Mouse (Mus musculus) liver, adult (tissue): ENCODE measurements around the gene Best1.

Experiments
- GATA4 ChIP-seq: IDR thresholded peaks from 2 replicates; pipeline ENCODE4 v1.6.1; 2014; ENCODE audit warnings: mild to moderate bottlenecking, low read length; ENCODE audit not compliant: insufficient replicate concordance

The Best1 gene

DNA sequence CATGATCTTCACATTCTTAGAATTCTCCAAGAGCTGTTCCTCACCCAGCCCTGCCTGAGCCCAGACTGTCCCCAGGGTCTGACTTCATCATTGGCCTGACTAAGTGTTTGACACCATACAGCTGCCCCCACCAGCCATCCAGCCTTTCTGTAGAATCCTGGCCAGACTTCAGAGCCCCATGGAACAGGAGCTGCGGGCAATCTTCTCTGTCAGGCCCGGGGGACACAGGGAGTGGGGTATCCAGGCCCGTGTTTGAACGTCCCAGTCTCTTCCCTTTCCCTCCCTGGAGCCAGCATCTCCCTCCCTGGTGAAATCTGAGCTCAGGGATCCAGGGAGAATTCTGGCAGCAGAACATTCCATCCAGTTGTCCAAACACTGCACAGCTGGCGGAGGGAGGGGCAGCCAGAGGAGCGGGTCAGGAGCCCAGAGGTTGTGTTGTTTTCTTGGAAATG, 11.4 kb upstream of the Best1 start:
- no peak for TF ChIP-seq GATA4

- no peak for TF ChIP-seq GATA4
These were observed 10.0 kb upstream of the Best1 start for GRCm38 (mm10) chr19:10011408-10011807.

DNA sequence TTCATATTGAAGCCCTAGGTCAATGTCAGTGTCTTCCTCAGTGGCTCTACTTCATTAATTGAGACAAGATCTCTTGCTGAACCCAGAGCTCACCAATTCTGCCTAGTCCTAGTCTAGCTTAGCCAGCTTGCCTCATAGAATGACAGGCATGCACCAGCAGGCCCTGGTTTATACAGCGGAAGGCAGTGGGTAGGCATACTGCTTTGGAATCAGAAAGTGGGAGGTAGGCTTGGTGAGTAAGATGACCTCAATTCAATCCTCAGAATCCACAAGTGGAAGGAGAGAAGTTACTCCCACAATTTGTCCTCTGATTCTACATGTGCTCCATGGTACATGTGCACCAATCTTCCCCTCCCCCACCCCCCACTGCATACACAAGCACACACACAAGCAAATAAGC, 2.3 kb upstream of the Best1 start:
- TF ChIP-seq GATA4 = no peak

GRCm38 (mm10) chr19:10000330-10000729, 1.1 kb downstream of the Best1 start:
- TF ChIP-seq GATA4 = no peak

DNA sequence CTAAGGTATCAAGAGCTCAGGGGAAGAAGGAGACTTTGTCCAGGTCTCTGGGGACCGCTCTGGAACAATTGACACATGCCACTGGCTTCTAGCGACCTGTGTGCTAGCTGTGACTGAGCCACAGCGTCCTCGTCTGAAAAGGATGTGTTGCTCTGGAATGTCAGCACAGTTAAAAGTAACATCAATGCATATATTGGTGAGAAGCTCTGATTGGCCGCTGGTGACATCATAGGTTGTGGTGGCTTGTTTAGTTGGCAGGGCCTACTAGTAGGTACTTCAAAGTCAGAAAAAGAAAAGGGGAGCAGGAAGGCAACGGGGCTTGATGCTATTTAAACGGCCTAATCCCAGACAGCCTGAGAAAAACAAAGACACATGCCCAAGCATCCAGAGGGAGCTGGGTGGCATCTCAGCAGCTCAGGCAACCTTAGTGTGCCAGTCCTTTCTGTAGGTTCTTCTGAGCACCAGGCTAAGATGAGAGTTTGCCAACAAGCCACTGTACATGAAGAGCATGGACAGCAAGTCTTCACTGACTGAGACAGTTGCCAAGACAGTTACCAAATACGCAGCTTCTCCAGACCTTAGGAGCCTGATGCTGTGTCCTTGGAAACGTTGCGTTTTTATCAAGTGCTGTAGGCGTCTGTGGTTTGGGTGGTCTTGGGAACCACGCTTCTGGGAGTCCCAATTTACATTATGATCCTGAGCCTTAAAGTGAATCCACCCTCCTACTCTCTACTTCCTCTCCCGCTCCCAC, 2.5 kb downstream of the Best1 start:
- TF ChIP-seq GATA4 = no peak

DNA sequence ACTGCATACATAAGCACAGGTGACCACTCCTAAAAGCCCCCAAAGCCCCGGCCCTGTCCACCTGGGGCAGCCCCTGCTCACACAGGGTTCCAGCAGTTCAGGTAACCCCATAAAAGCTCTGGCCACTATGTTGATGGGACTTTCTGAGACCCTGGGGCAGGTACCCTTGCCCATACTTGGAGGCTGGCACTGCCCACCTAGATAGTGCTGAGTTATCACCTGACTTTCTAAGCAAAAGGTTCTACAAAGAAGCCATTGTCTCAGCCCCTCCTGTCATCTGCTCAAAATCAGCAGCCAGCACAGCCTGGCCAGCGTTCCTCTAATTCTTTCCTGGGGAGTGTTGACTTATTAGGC, 3.4 kb downstream of the Best1 start:
- no peak for TF ChIP-seq GATA4

DNA sequence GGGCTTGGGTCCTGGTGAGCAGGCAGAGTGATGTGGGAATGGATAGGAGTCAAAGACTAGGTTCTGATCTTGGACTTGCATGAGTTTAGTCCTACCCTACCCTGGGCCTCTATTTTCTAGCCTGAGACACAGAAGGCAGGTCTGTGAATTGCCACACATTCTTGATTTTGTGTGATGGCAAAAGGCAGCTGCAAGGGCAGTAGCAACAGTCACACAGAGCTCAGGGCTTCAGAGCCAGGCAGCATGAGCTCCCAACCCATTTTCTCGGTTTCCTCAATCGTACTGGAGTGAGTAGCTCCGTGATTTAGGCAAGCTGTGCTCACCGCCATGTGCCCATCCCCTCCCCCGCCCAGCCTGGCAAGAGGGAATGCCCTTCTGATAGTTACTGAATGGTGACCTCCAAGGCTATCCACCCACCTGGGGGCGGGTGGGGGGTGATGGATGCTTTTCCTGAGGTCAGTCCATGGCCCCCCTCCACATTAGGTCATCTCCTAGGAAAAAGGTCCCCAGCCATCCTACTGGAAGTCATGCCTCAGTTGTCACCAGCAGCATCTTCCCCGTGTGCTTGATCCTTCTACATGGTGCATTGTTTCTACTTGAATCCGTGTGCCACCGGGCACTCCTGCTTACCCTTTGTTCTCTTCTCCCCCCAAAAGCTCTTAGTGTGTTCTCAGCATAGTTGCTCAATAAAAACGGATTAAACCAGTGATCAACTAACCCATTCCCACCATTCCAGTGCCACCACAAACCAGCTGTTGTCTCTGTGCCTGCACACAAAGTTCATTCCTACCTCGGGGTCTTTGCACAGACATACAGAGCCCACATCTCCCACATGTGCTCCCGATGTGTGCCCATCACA, 4.0 kb downstream of the Best1 start:
- no peak for TF ChIP-seq GATA4

GRCm38 (mm10) chr19:9993036-9993656, 8.3 kb downstream of the Best1 start:
- TF ChIP-seq GATA4 = no peak

- TF ChIP-seq GATA4 = no peak
These were observed 9.1 kb downstream of the Best1 start for GRCm38 (mm10) chr19:9992011-9992958.

DNA sequence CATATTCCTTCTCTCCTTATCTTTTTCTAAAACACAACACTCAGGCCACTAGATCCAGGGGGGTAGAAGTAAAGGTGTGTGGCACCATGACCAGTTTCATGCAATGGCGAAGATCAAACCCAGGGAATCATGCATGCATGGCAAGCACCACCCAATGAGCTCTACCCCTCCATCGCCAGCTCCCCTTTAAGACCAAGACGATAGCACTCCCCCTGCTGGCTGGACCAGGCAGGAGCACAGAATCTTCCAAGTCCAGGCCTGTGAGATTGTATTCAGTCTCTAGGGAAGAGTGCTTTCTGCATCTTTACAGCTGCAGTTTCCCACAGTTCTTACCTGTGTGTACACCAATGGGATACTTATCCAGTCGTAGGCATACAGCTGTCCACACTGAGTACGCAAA, 10.1 kb downstream of the Best1 start:
- no peak for TF ChIP-seq GATA4

- TF ChIP-seq GATA4 = no peak
These were observed 11.6 kb downstream of the Best1 start for GRCm38 (mm10) chr19:9989884-9990256.

- TF ChIP-seq GATA4 = no peak
These were observed 12.1 kb downstream of the Best1 start for GRCm38 (mm10) chr19:9989171-9989883.

- TF ChIP-seq GATA4 = no peak
These were observed 13.8 kb downstream of the Best1 start for GRCm38 (mm10) chr19:9987593-9987992.

DNA sequence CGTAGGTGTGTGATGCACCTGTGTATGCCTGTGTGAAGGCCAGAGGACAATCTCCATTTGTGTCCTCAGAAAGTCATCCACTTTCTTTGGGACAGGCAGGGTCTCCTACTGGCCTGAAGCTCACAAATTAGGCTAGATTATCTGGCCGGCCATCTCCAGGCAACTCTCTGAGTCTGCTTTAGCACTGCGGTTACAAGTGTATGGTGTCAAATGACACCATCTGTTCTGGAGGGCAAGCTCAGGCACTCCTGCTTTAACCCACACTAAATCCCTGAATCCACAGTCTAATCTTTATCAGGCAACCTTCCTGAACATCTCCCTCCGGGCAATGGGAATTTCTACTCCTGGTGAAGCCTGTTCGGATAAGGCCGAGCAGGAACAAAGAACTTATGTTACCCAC, 14.2 kb downstream of the Best1 start:
- TF ChIP-seq GATA4 = no peak
